Comparison of ENCODE assay signal across 30 mouse cellular contexts in genomic region chr7:77572872-77573271, GRCm38 (mm10).
DNase-seq lines count a peak whose midpoint lies in the region; ATAC-seq and TF ChIP-seq lines count a peak whose summit lies in the region.
"Had no signal": no experiment of that assay in that cellular context is flagged by ENCODE, and none has a peak within 500 bp of the region (broad histone marks: within the 10 kb centered on the region; RNA-seq: fewer than 3 reads in every experiment).

No protein-coding gene starts in this region.

- H3K4me3 ChIP-seq in forebrain, postnatal 0 days (ENCODE audit: low read depth, low read length) = no peak overlapping the region
- no peak overlapping the region for H3K4me3 ChIP-seq in forebrain, embryonic 16.5 days (replicated peaks; ENCODE audit: low read length)
- H3K4me3 ChIP-seq: embryonic facial prominence, embryonic 10.5 days; embryonic facial prominence, embryonic 13.5 days; erythroblast, embryonic 14.5 days; forebrain, embryonic 13.5 days; heart, adult 2 months; heart, embryonic 10.5 days; heart, embryonic 13.5 days had no signal

- ATAC-seq in forebrain, postnatal 0 days = peak; percentile 51
- ATAC-seq in forebrain, embryonic 16.5 days = no peak
- ATAC-seq: forebrain, embryonic 13.5 days; hindbrain, postnatal 0 days; inflammation-experienced regulatory T-cells, adult 6 months; Patski had no signal

- TF ChIP-seq CTCF in forebrain, postnatal 0 days (IDR thresholded peaks at IDR 0.05; ENCODE audit: low read depth) = no peak
- TF ChIP-seq CTCF in brain, embryonic 14.5 days (IDR thresholded peaks at IDR 0.05; ENCODE audit: borderline replicate concordance, extremely low read depth, insufficient read depth, insufficient read length) = no peak

- TF ChIP-seq POLR2A in brain, embryonic 14.5 days (IDR thresholded peaks at IDR 0.05; ENCODE audit: borderline replicate concordance, extremely low read depth, insufficient read depth, insufficient read length, poor library complexity, severe bottlenecking) = no peak

- WGBS in forebrain, postnatal 0 days = 55% methylated on average over 1 of the region's 1 CpGs
- WGBS in forebrain, embryonic 16.5 days = 59% methylated on average over 1 of the region's 1 CpGs

- H3K36me3 ChIP-seq in forebrain, postnatal 0 days (ENCODE audit: insufficient read depth) = no peaks in the 10 kb centered on the region
- no peaks in the 10 kb centered on the region for H3K36me3 ChIP-seq in forebrain, embryonic 16.5 days (ENCODE audit: control insufficient read depth, insufficient read depth)
- H3K36me3 ChIP-seq: embryonic facial prominence, embryonic 10.5 days; embryonic facial prominence, embryonic 13.5 days; G1E; heart, embryonic 10.5 days; heart, embryonic 13.5 days had no signal

- no peak overlapping the region for H3K9ac ChIP-seq in forebrain, postnatal 0 days
- H3K9ac ChIP-seq in forebrain, embryonic 16.5 days (replicated peaks; ENCODE audit: low read depth, low read length) = no peak overlapping the region
- H3K9ac ChIP-seq: embryonic facial prominence, embryonic 13.5 days; forebrain, embryonic 13.5 days; heart, embryonic 13.5 days; hindbrain, embryonic 14.5 days had no signal

- no peak overlapping the region for H3K27ac ChIP-seq in forebrain, postnatal 0 days (ENCODE audit: low read depth, low read length)
- H3K27ac ChIP-seq in forebrain, embryonic 16.5 days (ENCODE audit: low read length) = no peak overlapping the region
- H3K27ac ChIP-seq: embryonic facial prominence, embryonic 10.5 days; embryonic facial prominence, embryonic 13.5 days; forebrain, embryonic 13.5 days; heart, adult 2 months; heart, embryonic 10.5 days; heart, embryonic 13.5 days; hindbrain, embryonic 14.5 days; hindbrain, postnatal 0 days had no signal

- no peaks in the 10 kb centered on the region for H3K27me3 ChIP-seq in forebrain, postnatal 0 days (ENCODE audit: insufficient read depth, low read length)
- no peaks in the 10 kb centered on the region for H3K27me3 ChIP-seq in forebrain, embryonic 16.5 days (replicated peaks; ENCODE audit: control insufficient read depth, insufficient read depth, low read length)
- H3K27me3 ChIP-seq: CH12.LX; embryonic facial prominence, embryonic 13.5 days; forebrain, embryonic 13.5 days; heart, embryonic 13.5 days had no signal

- H3K9me3 ChIP-seq in forebrain, postnatal 0 days (ENCODE audit: low read length) = no peaks in the 10 kb centered on the region
- H3K9me3 ChIP-seq in forebrain, embryonic 16.5 days (ENCODE audit: control insufficient read depth, low read length) = no peaks in the 10 kb centered on the region
- H3K9me3 ChIP-seq: embryonic facial prominence, embryonic 10.5 days; embryonic facial prominence, embryonic 13.5 days; forebrain, embryonic 13.5 days; G1E; heart, embryonic 10.5 days; heart, embryonic 13.5 days had no signal

- no peaks in the 10 kb centered on the region for H3K4me1 ChIP-seq in forebrain, postnatal 0 days (ENCODE audit: insufficient read depth)
- H3K4me1 ChIP-seq in forebrain, embryonic 16.5 days (replicated peaks; ENCODE audit: control insufficient read depth, insufficient read depth, low read length) = no peaks in the 10 kb centered on the region
- H3K4me1 ChIP-seq: embryonic facial prominence, embryonic 10.5 days; embryonic facial prominence, embryonic 13.5 days; forebrain, embryonic 13.5 days; heart, embryonic 10.5 days; heart, embryonic 13.5 days had no signal

- DNase-seq in forebrain, postnatal 0 days = peak; percentile 44
- peak; percentile 6 to 7 for DNase-seq in layer of hippocampus, adult 8-10 months (ENCODE audit: low spot score in 2 of 2)
- no peak for DNase-seq in layer of hippocampus, postnatal 36 days
- peak; percentile 51 for DNase-seq in brain, embryonic 14.5 days (ENCODE audit: low read depth)
- DNase-seq in cerebellum, postnatal 25 days = no peak
- no peak for DNase-seq in embryo, embryonic 9.5 days (ENCODE audit: extremely low spot score)
- DNase-seq: adrenal gland, postnatal 10 days; adrenal gland, postnatal 36 days; B cell, adult 2 months; cerebellum, adult 18-20 months; cerebellum, adult 9-10 months; cerebellum, postnatal 14 days; gastrocnemius, postnatal 10 days; gastrocnemius, postnatal 36 days; heart, adult 2 months; heart, postnatal 14 days; heart, postnatal 4 days had no signal

- no peak overlapping the region for H3K4me2 ChIP-seq in forebrain, postnatal 0 days (ENCODE audit: low read depth)
- H3K4me2 ChIP-seq in forebrain, embryonic 16.5 days (ENCODE audit: low read length) = no peak overlapping the region
- H3K4me2 ChIP-seq: embryonic facial prominence, embryonic 13.5 days; forebrain, embryonic 13.5 days; heart, embryonic 13.5 days; hindbrain, embryonic 14.5 days had no signal

Comparison
In these comparisons a context has a peak if more than half of its experiments do, and no peak if none do; other contexts are left out.
1. DNase-seq: peak in forebrain, postnatal 0 days (single experiment), layer of hippocampus, adult 8-10 months (2 of 2) and brain, embryonic 14.5 days (single experiment); none in layer of hippocampus, postnatal 36 days (0 of 2), cerebellum, postnatal 25 days (0 of 2) and embryo, embryonic 9.5 days (single experiment).